Mouse (Mus musculus): ENCODE results near the gene Lgals3bp. TPM values are rescaled to one million over a fixed set of nuclear protein-coding genes. Genes with fewer than 3 reads are reported as not detected.

The Lgals3bp gene
- 635 and 962 TPM in 2 replicates for polyA plus RNA-seq (2012; rRNA removed; ENCODE audit: low replicate concordance)

DNA sequence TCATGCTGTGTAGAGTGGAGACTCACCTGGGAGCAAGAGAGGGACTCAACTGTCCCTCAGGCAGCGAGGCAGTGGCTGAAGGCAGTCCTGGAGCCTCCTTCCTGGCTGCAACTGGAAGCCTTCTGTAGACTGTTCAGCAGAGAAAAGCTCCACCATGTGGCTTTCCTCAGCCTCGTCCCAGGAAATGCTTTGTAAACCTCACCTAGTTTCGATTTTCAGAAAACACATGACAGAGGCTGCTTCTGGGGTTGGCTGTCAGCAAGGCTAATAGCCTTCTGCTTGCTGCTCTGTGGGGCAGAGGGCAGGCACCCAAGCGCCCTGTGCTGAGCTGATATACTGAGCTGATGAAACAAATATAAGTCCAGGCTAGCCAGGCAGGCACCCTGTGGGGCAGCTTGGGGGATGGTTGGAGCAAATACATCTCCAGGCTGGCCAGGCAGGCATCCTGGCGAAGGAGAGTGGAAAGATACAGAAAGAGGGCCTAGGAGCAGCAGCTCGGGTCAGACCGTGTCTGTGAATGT is at the start of gene Lgals3bp:
Gene Lgals3bp, minus strand, starts transcription at position 333 of the 521 bp plus-strand sequence.

DNA sequence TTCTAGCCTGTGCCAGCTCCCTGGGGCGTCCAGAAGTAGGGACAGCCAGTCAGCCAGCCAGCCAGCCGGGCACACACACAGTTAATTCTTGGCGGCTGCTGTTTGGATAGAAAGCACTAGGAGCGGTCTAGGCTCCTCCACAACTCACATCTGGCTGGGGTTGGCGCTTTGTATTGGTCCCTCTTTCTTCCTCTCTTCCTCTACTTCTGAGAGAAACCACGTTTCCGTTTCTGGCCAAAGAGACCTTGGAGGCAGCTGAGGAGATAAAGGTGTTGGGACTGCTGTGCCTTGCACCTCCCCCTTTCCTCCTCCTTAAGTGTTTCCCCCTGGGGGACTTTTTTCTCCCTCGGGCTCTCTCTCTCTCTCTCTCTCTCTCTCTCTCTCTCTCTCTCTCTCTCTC is 26.1 kb upstream of the Lgals3bp start, which contains the start of gene C1qtnf1:
Gene C1qtnf1, plus strand, starts transcription at position 218 of the 400 bp plus-strand sequence.

DNA sequence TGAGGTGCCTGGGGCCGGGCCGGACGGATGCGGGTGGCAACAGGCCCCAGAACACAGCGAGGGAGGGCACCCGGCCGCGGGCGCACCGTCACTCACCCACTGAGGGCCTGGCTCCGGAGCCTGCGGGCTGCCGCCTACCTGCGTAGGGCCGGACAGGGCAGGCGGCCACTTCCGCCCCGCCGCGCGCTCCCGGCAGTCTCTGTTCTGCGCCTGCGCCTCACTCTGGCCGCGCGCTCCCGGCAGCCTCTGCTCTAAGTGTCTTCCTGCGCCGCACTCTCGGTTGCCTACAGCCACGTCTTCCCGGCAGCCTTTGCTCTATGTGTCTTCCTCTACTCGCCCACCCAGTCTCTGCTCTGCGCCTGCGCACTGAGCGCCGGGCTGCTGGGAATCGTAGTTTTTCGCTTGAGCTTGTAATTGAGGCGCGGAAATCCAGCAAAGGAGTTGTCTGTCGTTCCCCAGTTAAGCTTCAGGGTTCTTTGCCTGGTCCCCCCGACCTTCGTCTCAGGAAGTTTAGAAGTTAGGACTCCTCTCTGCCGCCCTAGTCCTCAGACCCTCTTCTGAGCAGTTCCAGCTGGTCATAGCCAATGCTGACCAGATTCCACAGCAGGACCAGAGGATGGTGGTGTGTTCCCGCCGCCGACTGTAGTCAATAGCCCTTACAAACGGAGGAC is 17.1 kb upstream of the Lgals3bp start, which contains the start of gene Cant1:
Gene Cant1, minus strand, starts transcription at position 253 of the 671 bp plus-strand sequence.

GRCm38 (mm10) chr11:118355640-118356039 is 46.3 kb downstream of the Lgals3bp start, which contains the start of gene Timp2:
Gene Timp2 (minus strand): TSS chr11:118355740.

Other genes with a start within 250 kb of the Lgals3bp start
- gene Cyth1, start 153.5 kb downstream of the Lgals3bp start, polyA plus RNA-seq (2012; rRNA removed; ENCODE audit: low replicate concordance), result 35.4 and 41.4 TPM in 2 replicates
- 19.7 and 25.8 TPM in 2 replicates for gene Usp36, start 111.8 kb downstream of the Lgals3bp start, polyA plus RNA-seq (2012; rRNA removed; ENCODE audit: low replicate concordance)
- gene Cep295nl, start 59.6 kb downstream of the Lgals3bp start, polyA plus RNA-seq (2012; rRNA removed; ENCODE audit: low replicate concordance), result 0.17 and 0.20 TPM in 2 replicates
- gene Timp2, start 46.4 kb downstream of the Lgals3bp start, polyA plus RNA-seq (2012; rRNA removed; ENCODE audit: low replicate concordance), result 344 and 379 TPM in 2 replicates
- gene Cant1, start 17.0 kb upstream of the Lgals3bp start, polyA plus RNA-seq (2012; rRNA removed; ENCODE audit: low replicate concordance), result 58.7 and 84.6 TPM in 2 replicates
- 53.3 and 76.2 TPM in 2 replicates for gene C1qtnf1, start 26.1 kb upstream of the Lgals3bp start, polyA plus RNA-seq (2012; rRNA removed; ENCODE audit: low replicate concordance)
- 23.8 and 27.6 TPM in 2 replicates for gene Engase, start 74.7 kb upstream of the Lgals3bp start, polyA plus RNA-seq (2012; rRNA removed; ENCODE audit: low replicate concordance)

Data from mammary gland, adult 2 months (tissue).